Mouse (Mus musculus) lung, postnatal 25 days (tissue): ENCODE data around the gene Numbl.

ENCODE experiments used
- DNase-seq: peaks from one replicate; pipeline ENCODE4 v3.0.0; 2022; ENCODE audit warnings: low spot score

Gene Numbl

DNA sequence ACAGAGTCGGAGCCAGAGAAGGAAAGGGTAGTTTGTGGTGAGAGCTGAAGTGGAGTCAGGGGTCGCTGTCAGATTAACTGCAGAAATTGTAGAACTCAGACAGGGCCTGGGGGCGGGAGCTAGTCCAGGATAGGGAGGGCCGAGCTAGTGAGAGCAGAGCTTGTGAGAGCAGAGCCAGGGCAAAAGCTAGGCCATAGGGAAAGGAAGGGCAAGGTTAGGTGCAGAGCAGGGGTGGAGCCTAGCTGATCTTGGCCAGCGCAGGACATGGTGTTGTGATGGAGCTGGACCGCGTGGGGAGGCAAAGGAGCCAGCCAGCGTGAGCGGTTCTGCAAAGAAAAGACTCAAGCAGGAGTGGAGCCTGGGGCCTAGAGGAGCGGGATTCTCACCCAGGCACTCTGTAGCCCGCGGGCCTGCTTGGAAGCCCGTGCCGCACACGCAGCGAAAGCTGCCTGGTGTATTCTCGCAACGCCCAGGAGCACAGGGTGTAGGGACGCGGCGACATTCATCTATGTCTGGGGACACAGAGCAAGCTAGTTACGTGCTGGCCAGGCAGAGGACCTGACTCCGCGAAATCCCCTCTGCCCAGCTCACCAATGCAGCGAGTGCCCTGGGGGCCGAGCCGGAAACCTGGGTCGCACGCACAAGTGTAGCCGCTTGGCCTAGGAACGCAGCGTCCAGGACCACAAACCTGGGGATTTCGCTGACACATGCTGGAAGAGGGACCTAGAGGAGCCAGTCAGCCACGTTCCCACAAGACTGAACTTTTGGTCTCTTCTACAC is 68.1 kb downstream of the Numbl start:
- peak; percentile 63 for DNase-seq

DNA sequence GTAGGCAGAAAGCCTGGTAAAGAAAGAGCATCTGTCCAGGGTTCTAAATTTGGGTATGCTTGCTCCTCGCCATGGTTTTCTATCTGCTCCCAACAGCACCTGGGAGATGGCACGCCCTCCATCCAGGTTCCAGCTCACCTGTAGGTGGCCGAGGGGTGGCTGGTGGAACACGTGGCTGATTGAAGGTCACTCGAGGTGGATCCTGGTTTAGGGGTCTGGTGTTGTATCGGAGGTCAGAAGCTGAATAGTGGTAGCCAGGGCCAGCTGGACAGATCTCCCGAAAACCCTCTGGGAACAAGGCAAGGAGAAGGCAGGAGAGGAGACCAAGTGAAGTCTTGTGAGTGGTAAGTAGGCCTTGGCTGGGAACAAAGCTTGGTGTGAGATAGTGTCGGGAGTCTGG is 69.3 kb downstream of the Numbl start:
- no peak for DNase-seq

DNA sequence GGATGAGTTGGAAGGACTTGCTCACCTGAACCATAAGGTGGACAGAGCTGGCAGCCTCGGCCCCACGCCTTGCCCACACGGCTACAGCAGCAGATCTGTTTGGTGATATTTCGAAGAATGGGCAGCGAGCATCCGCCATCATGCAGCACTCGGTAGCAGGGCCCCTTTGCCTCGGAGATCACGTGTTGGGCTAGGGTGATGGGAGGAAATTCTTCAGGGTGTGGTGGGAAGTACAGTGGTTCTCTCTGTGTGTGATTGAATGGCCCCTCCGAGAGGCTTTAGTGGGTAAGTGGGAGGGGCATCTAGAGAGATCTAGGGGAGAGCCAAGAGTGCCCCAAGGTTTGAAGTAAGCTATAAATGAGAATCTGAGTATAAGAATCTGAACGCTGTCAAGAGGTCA is 69.9 kb downstream of the Numbl start:
- DNase-seq: no peak

DNA sequence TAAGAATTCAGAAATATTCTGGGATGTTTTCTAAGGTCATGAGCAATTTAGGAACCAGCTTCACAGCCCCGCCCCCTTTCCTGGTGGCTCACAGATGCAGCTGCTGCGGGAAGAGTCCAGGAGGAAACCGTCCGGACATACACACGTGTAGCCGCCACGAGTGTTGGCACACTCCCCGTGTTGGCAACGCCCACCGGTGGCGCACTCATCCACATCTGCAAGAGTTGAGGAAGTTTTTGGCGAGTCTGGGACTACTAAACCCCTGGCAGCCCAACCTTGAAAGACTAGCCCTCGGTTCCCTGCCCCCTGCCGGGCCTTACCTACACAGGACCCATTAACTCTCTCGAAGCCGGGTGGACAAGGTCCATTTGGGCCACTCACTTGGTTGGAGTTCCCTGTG is 70.4 kb downstream of the Numbl start:
- DNase-seq: peak; percentile 44

DNA sequence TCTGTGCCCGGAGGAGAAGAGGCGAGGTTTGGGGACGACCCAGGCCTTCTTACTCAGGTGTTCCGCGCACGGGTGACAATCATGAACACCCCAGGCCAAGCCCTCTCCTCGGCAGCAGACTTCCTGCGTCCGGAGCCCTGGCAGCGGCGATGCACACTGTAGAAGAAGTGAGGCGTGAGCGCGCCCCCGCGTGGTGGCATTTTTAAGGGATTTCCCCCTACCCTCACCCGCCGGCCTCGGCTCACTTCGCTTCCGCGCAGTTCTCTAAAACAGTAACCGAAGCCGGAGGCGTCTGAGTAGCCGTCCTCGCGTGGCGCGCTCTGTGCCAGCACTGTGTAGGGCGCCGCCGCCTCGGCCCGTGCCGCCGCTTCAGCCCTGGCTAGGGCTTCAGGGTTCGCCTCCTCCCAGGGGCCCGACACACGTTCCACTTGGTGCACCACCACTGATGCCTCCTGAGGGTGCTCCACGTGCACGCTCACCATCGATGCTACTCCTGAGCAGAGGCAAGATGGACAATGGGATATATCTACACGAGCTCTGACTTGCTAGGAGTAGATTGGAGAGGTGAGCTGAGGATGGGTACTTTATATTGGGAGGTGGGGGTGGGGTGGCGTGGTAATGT is 71.2 kb downstream of the Numbl start:
- DNase-seq: peak; percentile 89

DNA sequence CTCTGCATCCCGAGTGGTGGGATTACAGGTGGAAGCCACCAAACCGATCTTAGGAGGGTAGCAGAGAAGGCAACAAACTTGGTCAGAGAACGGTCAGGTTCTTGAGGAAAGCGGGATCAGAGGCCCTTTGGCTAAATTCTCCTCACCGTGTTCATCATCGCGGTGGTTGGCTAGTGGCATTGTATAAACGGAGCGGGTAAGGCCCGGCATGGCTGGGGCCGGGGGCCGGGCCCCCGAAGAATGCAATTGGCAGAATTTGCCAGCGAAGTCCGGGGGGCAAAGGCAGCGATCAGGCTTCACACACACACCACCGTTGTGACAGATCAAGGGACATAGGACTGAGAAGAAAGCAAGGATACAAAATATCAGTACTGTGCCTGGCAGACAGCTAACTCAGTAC is 71.7 kb downstream of the Numbl start:
- DNase-seq: no peak

DNA sequence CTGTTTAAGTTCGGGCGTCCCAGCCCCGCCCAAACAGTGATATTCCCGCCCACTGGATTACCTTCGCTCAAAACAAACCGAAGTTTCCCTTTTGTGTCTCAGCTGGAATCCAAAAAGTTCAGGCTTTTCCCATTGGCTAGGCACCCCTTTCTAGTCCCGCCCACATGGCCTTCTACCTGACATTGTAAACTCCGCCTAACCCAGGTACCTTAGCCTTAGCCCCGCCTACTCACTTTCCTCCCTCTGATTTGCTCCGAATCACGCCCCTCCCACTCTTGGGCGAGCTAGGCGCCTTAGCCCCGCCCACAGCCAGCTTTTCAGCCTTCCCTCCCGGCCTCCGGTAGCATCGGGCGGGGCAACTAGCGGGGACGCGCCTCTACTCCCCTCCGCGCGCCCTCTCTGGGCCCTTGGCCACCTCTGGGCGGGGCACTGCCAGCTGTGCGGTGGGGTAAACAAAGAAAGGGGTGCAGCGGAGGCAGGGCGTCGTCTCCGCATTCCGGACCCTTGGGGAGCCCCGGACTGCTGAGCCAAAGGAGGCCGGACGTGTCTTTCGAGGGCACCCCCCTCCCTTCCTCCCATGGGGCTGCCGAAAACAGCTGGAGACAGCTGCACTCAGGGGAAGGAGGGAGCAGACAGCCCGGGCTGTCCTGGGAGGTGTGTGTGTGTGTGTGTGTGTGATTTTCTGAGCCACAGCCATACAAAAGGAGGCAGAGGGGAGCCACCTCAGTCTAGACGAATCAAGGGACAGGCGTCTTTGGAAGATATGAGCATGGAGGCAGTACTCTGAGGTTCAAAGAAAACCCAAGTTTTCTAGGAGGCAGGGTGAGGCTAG is 72.7 kb downstream of the Numbl start:
- DNase-seq: peak; percentile 97

DNA sequence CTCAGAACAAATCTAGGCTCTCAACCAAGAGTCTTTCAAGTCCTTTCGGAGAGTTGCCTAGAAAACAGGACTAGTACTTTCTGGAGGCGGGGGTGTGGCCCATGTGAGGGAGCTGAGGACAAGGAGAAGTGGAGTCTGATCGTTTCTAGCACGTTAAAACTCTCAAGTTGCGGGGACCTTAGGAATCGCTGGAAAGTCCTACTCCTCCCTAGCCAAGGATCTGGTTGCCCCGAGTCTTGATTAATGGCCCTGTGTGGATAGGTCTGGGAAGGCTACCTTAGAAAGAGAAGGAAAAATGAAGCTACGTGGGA is 73.3 kb downstream of the Numbl start:
- DNase-seq: peak; percentile 67
